Mouse (Mus musculus): Measurements from ENCODE around the gene Adra2a.

The Adra2a gene

DNA sequence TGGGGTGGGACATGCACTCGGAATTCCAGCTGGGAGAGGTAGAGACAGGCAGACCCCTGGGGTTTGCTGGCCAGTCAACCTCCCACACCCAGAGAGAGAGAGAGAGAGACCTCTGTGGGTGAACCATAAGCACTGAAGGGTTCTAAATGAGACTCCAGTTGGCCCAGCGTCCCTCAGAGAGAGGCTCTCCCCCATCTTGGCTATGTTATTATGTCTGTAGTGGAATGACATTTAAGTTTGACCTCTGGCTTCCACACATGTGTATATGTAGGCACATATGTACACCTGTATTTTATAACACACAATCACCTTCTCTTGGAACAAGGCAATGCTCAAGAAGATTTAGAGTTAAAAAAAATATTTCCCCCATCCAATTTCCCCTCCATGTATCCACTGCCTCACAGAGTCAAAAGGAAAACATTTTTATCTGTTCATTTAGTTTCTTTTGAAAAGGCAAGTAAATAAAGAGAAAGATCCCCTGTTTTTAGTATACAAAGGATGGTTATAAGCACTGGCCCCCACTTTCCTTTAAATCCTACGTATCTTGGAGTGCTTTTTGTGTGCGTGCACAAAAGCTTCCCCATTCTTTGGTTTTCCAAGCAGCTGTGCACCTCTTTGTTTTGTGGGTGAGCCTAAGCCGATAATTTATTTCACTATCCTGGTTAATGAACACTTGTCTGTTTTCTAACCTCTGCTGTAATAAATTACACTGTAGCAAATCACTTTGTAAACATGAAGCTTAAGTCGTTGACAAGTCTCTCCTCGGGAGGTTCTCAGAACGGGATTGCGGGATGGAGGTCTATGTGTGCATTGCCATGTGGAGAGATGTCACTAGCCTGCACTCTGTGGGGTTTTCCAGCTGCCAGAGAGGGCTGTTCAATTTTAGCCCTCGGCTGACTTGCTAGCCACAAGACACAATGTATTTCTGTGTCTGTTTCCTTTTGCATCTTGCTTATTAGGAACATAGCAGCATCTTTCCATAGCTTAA, 32.7 kb downstream of the Adra2a start:
- no peak for DNase-seq (ENCODE audit: low spot score)

DNA sequence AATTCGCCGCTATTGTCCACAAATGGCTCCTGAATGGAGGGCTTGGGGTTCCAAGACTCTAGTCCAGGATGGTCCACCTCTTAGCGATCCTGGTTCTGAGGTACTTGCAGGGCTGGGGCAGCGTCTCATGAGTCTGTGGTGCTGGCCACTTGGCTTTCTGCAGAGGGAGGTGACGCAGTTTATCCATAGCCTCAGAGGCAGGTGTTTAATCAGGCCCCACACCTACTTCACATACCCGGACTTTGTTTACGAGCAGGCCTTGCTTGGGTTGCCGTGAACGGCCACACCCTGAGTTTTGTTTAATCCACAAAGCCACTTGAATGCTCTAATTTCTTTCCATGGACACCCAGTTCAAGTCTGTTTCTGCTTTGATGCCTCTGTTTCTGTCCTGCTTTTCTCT, 37.4 kb downstream of the Adra2a start:
- DNase-seq (ENCODE audit: low spot score) = no peak

- DNase-seq (ENCODE audit: low spot score) = no peak
These were observed 37.8 kb downstream of the Adra2a start for GRCm38 (mm10) chr19:54081716-54082165.

GRCm38 (mm10) chr19:54087319-54087718, 43.4 kb downstream of the Adra2a start:
- DNase-seq (ENCODE audit: low spot score) = no peak

- peak; percentile 45 for DNase-seq (ENCODE audit: low spot score)
These were observed 49.6 kb downstream of the Adra2a start for GRCm38 (mm10) chr19:54093599-54093998.

DNA sequence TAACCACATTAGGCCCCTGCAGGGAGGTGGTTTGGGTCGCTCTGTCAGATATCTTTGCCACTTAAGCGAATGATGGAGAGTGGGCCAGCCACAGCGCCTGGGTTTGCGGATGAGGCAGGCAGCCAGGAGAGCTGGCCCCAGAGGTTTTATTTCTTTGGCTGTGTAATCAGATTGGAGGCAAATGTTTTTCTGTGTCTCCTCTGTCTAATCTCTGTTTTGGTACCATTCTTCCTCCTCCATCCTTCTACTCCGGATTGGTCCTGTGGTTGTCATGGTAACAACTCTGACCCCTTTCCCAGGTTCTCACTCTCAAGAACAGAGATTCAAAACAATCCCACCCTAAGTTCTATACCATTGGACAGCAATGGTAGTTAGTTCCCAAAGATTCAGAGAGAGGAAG, 51.8 kb downstream of the Adra2a start:
- no peak for DNase-seq (ENCODE audit: low spot score)

DNA sequence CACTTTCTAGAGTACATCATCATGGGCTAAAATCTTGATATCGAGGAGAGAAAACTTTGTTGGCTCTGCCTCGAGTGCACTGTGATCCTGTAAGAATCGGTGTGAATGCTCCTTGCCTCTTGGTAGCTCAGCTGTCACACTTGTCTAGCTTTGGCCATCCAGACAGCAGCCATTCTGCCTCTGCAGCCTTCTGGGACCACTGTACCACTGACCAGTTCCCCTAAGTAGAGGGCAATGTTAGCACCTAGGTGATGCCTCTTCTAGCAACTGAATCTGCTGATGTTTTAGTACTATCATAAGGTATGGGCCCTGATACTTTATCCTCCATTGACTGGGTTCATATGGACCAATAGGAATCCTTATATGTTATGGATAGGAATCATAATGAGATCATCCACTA, 54.4 kb downstream of the Adra2a start:
- no peak for DNase-seq (ENCODE audit: low spot score)

Measured in testis, postnatal 10 days (tissue).